Mouse (Mus musculus) bone marrow, adult 2 months (tissue): ENCODE data around the gene Sipa1l1.

Source experiments
- CTCF ChIP-seq: fragments of 200-500 bp; IDR thresholded peaks from 2 replicates; pipeline ENCODE4 v1.5.1; 2011; ENCODE audit warnings: low read length, control low read depth; ENCODE audit not compliant: control insufficient read depth, insufficient read depth
- POLR2A ChIP-seq: fragments of 200-500 bp; IDR thresholded peaks from 2 replicates; pipeline ENCODE4 v1.6.1; 2011; ENCODE audit warnings: low read depth, mild to moderate bottlenecking, control low read depth, low read length, borderline replicate concordance; ENCODE audit not compliant: control insufficient read depth

GRCm38 (mm10) chr12:82428466-82428865 lies 259.3 kb downstream of the Sipa1l1 start:
- TF ChIP-seq POLR2A (no peak), CTCF (no peak)
